Mouse (Mus musculus): Measurements from ENCODE around the gene Tfip11. TPM values are rescaled to one million over a fixed set of nuclear protein-coding genes. Genes with fewer than 3 reads are reported as not detected.

Gene Tfip11
- polyA plus RNA-seq (2012; fragmentation: generic; extraction: Trizol): 10 to 100 TPM; 21.7 to 39.0 TPM

DNA sequence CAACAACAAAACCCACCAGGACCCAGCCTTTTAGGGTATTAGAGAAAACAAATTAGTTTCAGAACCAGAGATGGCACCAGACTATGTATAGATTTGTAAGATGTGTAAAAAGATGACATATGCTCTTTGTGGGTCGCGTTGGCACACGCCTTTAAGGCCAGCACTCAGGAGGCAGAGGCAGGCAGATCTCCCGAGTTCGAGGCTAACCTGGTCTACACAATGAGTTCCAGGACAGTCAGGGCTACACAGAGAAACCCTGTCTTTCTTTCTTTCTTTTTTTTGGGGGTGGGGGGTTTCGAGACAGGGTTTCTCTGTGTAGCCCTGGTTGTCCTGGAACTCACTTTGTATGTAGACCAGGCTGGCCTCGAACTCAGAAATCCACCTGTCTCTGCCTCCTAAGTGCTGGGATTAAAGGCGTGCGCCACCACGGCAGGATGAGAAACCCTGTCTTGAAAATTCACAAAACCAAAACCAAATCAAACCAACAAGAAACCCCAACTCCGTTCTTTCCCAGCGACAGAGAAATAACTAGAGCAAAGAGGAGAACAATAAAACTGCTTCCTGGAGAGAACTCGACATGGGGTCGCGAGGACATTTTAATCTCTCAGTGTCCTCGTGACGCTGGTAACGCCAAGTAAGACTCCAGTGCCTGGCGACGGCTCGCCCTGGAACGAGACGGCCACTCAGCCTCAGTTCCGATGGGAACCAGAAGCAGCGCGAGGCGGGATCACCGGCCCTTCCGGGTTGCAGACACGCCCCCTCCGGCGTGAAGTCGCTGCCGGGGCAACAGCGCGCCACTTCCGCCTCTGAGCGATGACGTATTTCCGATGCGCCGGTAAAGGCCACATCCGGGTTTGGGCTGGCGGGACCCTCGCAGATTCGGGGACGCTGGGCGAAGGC, at the start of gene Tfip11:
Gene Tfip11 (plus strand): TSS at position 813 of the 900 bp plus-strand sequence.

DNA sequence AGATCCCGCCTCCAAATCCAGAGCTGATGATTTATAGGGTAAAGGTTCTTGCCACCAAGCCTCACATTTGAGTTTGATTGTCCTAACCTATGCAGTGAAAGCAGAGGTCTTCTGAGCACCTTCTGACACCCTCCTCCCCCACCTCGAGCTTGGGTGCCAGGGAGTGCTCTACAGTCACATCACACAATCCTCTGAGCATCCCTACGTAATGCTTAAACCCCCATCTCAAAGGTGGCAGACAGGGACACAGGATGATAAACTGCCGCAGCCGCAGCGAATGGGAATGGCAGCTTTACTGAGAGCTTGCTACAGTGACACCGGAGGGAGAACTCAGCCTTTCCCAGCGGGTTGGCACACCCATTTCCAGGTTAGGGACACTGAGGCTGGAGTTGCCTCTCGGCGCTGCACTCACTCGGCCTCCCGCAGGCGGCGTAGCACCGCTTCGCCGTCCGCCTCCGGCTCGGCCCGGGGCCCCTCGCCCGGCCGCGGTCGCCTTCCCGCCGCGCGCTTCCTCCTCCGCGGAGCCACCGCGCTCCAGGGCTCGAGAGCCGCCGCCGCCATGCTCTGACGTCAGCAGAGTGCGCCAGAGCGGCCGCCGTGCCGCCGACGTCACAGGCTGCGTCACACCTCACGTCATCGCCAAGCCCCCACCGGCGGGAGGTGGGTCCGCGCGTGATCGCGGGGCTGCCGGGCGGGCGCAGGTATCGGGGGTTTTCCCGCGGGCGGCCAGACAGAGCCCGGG, 16.5 kb downstream of the Tfip11 start, which contains the start of the genes Srrd and Hps4:
Gene Srrd (minus strand): TSS at position 578 of the 742 bp plus-strand sequence.
Gene Hps4 (plus strand): TSS at position 621 of the 742 bp plus-strand sequence.

GRCm38 (mm10) chr5:112355910-112356309, 29.8 kb downstream of the Tfip11 start, which contains the start of gene Gm6583:
TSS of gene Gm6583 (minus strand) at chr5:112356033.

Other genes starting within 250 kb of the Tfip11 start
- 1 to 10 TPM in 1 of 2 experiments, under 1 TPM in 1; 0.28 to 4.8 TPM for gene Cryba4, start 73.8 kb upstream of the Tfip11 start, polyA plus RNA-seq (2012; fragmentation: generic; extraction: Trizol)
- under 1 TPM; 0.27 to 0.52 TPM for gene Crybb1, start 70.5 kb upstream of the Tfip11 start, polyA plus RNA-seq (2012; fragmentation: generic; extraction: Trizol)
- gene Tpst2, start 49.7 kb upstream of the Tfip11 start, polyA plus RNA-seq (2012; fragmentation: generic; extraction: Trizol): 10 to 100 TPM; 36.6 to 42.5 TPM
- gene Srrd, start 16.7 kb downstream of the Tfip11 start, polyA plus RNA-seq (2012; fragmentation: generic; extraction: Trizol): 10 to 100 TPM; 24.0 to 26.2 TPM
- 10 to 100 TPM; 13.3 to 31.5 TPM for gene Hps4, start 16.7 kb downstream of the Tfip11 start, polyA plus RNA-seq (2012; fragmentation: generic; extraction: Trizol)
- under 1 TPM in 1 of 2 experiments, not detected in 1; 0.08 TPM for gene Gm6583, start 29.7 kb downstream of the Tfip11 start, polyA plus RNA-seq (2012; fragmentation: generic; extraction: Trizol)
- 1 to 10 TPM; 1.2 to 1.6 TPM for gene Asphd2, start 68.5 kb downstream of the Tfip11 start, polyA plus RNA-seq (2012; fragmentation: generic; extraction: Trizol)
- gene Gm6588, start 123.1 kb downstream of the Tfip11 start, polyA plus RNA-seq (2012; fragmentation: generic; extraction: Trizol): not detected